Mouse (Mus musculus) granulocyte monocyte progenitor cell, adult 5-6 weeks (primary cell): ENCODE results near the gene Speer4c. TPM values are rescaled to one million over a fixed set of nuclear protein-coding genes. Genes with fewer than 3 reads are reported as not detected.

Experiments used
- total RNA-seq, 2 experiments: library from RNA; stranded (forward) in 1 of 2; stranded (reverse) in 1 of 2; fragments of 200-712, 200-1000 nt in 1 of 2; fragments of >200 nt in 1 of 2; fragmentation: Nextera tagmentation in 1 of 2; gene quantifications; 2 replicates each; pipeline ENCODE4 v1.2.3; 2014 to 2017

The Speer4c gene
- total RNA-seq, 2 experiments from 2014 or later: not detected

Other genes starting within 250 kb of the Speer4c start
- gene Gm21149, start 237.7 kb downstream of the Speer4c start, total RNA-seq (2014; fragmentation: Nextera tagmentation): not detected in 2 replicates
- gene Gm21149, start 237.7 kb downstream of the Speer4c start, total RNA-seq (2017): not detected in 2 replicates
- not detected in 2 replicates for gene Gm21190, start 185.0 kb downstream of the Speer4c start, total RNA-seq (2014; fragmentation: Nextera tagmentation)
- not detected in 2 replicates for gene Gm21190, start 185.0 kb downstream of the Speer4c start, total RNA-seq (2017)
- not detected in 2 replicates for gene Gm21083, start 136.9 kb downstream of the Speer4c start, total RNA-seq (2014; fragmentation: Nextera tagmentation)
- not detected in 2 replicates for gene Gm21083, start 136.9 kb downstream of the Speer4c start, total RNA-seq (2017)
- not detected in 2 replicates for gene Speer4d, start 95.2 kb downstream of the Speer4c start, total RNA-seq (2014; fragmentation: Nextera tagmentation)
- gene Speer4d, start 95.2 kb downstream of the Speer4c start, total RNA-seq (2017): not detected in 2 replicates
- gene 4930572O03Rik, start 57.2 kb downstream of the Speer4c start, total RNA-seq (2014; fragmentation: Nextera tagmentation): not detected in 2 replicates
- not detected in 2 replicates for gene 4930572O03Rik, start 57.2 kb downstream of the Speer4c start, total RNA-seq (2017)
- not detected in 2 replicates for gene Cacna2d1, start 220.4 kb upstream of the Speer4c start, total RNA-seq (2014; fragmentation: Nextera tagmentation)
- gene Cacna2d1, start 220.4 kb upstream of the Speer4c start, total RNA-seq (2017): not detected in 2 replicates